Comparison of ENCODE assay signal across 9 mouse cellular contexts in the genomic region with DNA sequence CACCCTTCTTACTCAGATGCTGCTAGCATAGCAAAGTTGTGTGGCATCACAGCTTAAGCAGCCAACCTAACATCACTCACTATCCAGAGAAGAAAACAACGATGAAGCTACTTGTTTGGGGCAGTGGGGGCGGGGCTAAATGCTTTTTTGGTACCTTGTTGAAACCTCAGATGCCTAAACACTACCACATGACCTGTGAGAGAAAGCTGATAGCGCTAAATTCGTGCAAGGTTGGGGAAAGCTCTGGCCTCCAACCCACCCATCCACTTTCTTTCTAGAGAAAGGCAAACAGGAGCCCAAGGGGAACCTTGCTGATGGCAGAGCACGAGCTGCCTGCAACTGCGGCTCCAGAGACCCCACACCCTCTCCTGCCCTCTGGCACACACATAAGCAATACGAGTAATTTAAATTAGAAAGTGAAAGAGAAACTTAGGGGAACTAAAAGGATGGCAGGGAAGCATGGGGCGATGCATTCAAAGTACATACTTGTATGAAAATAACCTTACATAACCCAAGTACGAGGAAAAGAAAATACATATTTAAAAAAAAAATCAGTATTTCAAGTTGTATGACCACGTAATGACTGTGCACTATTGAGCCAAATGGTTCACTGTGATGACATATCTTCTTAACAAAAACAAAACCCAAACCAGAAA. TPM values are rescaled to one million over a fixed set of nuclear protein-coding genes. Genes with fewer than 3 reads are reported as not detected.
DNase-seq lines count a peak whose midpoint lies in the region; ATAC-seq lines count a peak whose summit lies in the region.
"Had no signal": no experiment of that assay in that cellular context is flagged by ENCODE, and none has a peak within 500 bp of the region (broad histone marks: within the 10 kb centered on the region; RNA-seq: fewer than 3 reads in every experiment).

No protein-coding gene starts in this region.

- peak overlapping the region; percentile 6; the same call in 1 of the 2 replicates for H3K27ac ChIP-seq in midbrain, embryonic 16.5 days (ENCODE audit: low read length)
- H3K27ac ChIP-seq in midbrain, embryonic 15.5 days = no peak overlapping the region
- H3K27ac ChIP-seq in embryonic facial prominence, embryonic 15.5 days (replicated peaks) = peak overlapping the region; percentile 81
- H3K27ac ChIP-seq in limb, embryonic 13.5 days = no peak overlapping the region

- peaks cover 20% of the 10 kb centered on the region for H3K4me1 ChIP-seq in midbrain, embryonic 16.5 days (ENCODE audit: control insufficient read depth, insufficient read depth, low read length)
- H3K4me1 ChIP-seq in midbrain, embryonic 15.5 days = peaks cover 29% of the 10 kb centered on the region
- H3K4me1 ChIP-seq in embryonic facial prominence, embryonic 15.5 days = peaks cover 26% of the 10 kb centered on the region
- peaks cover 32% of the 10 kb centered on the region for H3K4me1 ChIP-seq in limb, embryonic 13.5 days

- H3K9ac ChIP-seq in midbrain, embryonic 16.5 days (ENCODE audit: low read depth, low read length) = no peak overlapping the region
- H3K9ac ChIP-seq in midbrain, embryonic 15.5 days = no peak overlapping the region
- no peak overlapping the region for H3K9ac ChIP-seq in embryonic facial prominence, embryonic 15.5 days
- no peak overlapping the region; the same call in 1 of the 2 replicates for H3K9ac ChIP-seq in limb, embryonic 13.5 days

- no peak for ATAC-seq in midbrain, embryonic 16.5 days
- ATAC-seq in midbrain, embryonic 15.5 days (replicated peaks) = no peak
- no peak for ATAC-seq in embryonic facial prominence, embryonic 15.5 days (ENCODE audit: insufficient number of reproducible peaks, low FRiP score, low TSS enrichment, low read depth)
- no peak for ATAC-seq in limb, embryonic 13.5 days (ENCODE audit: low FRiP score, low read depth)

- peak; percentile 72 for DNase-seq in skeletal muscle tissue, adult 2 months (ENCODE audit: low read depth, low spot score)
- DNase-seq in adrenal gland, adult 2 months = no peak
- no peak for DNase-seq in urinary bladder, postnatal 25 days (ENCODE audit: low spot score)
- no peak for DNase-seq in testis, postnatal 14 days (ENCODE audit: low spot score)

- WGBS in midbrain, embryonic 16.5 days = 54% methylated on average over 10 of the region's 10 CpGs
- WGBS in midbrain, embryonic 15.5 days = 65% methylated on average over 10 of the region's 10 CpGs
- WGBS in embryonic facial prominence, embryonic 15.5 days = 25% methylated on average over 10 of the region's 10 CpGs
- WGBS in limb, embryonic 13.5 days = 53% methylated on average over 10 of the region's 10 CpGs

- H3K27me3 ChIP-seq in midbrain, embryonic 16.5 days (ENCODE audit: control insufficient read depth, insufficient read depth, low read depth, low read length) = no peaks in the 10 kb centered on the region
- H3K27me3 ChIP-seq in midbrain, embryonic 15.5 days (replicated peaks) = no peaks in the 10 kb centered on the region
- no peaks in the 10 kb centered on the region for H3K27me3 ChIP-seq in embryonic facial prominence, embryonic 15.5 days
- H3K27me3 ChIP-seq in limb, embryonic 13.5 days = no peaks in the 10 kb centered on the region

- H3K9me3 ChIP-seq in midbrain, embryonic 16.5 days (replicated peaks; ENCODE audit: control insufficient read depth, low read length, poor library complexity, severe bottlenecking) = no peaks in the 10 kb centered on the region
- no peaks in the 10 kb centered on the region for H3K9me3 ChIP-seq in midbrain, embryonic 15.5 days
- H3K9me3 ChIP-seq in embryonic facial prominence, embryonic 15.5 days (replicated peaks) = no peaks in the 10 kb centered on the region
- no peaks in the 10 kb centered on the region for H3K9me3 ChIP-seq in limb, embryonic 13.5 days

- H3K4me2 ChIP-seq in midbrain, embryonic 16.5 days (ENCODE audit: low read length) = no peak overlapping the region
- H3K4me2 ChIP-seq in midbrain, embryonic 15.5 days = no peak overlapping the region
- H3K4me2 ChIP-seq in embryonic facial prominence, embryonic 15.5 days (replicated peaks) = peak overlapping the region; percentile 39
- H3K4me2 ChIP-seq in limb, embryonic 13.5 days (replicated peaks) = peak overlapping the region; percentile 27; the same call in 1 of the 2 replicates

- peaks cover 7% of the 10 kb centered on the region; the same call in 1 of the 2 replicates for H3K36me3 ChIP-seq in midbrain, embryonic 16.5 days (ENCODE audit: control insufficient read depth, insufficient read depth, low read length)
- no peaks in the 10 kb centered on the region for H3K36me3 ChIP-seq in midbrain, embryonic 15.5 days (replicated peaks)
- peaks cover 10% of the 10 kb centered on the region; the same call in 1 of the 2 replicates for H3K36me3 ChIP-seq in embryonic facial prominence, embryonic 15.5 days
- H3K36me3 ChIP-seq in limb, embryonic 13.5 days = peaks cover 25% of the 10 kb centered on the region

- no peak overlapping the region for H3K4me3 ChIP-seq in midbrain, embryonic 16.5 days (ENCODE audit: low read depth, low read length)
- no peak overlapping the region for H3K4me3 ChIP-seq in midbrain, embryonic 15.5 days
- H3K4me3 ChIP-seq in embryonic facial prominence, embryonic 15.5 days (replicated peaks) = peak overlapping the region; percentile 17
- H3K4me3 ChIP-seq in limb, embryonic 13.5 days = no peak overlapping the region
- H3K4me3 ChIP-seq: erythroblast, embryonic 14.5 days had no signal

RNA-seq across cellular contexts. Expression of a gene that starts 7.7 kb away (rescaled TPM):
- 2.6 and 2.7 TPM in 2 replicates for polyA plus RNA-seq in midbrain, embryonic 16.5 days (2015; fragmentation: Nextera tagmentation; extraction: Ambion mirVana)
- polyA plus RNA-seq in midbrain, embryonic 15.5 days (2015; fragmentation: Nextera tagmentation; extraction: Ambion mirVana) = 3.4 and 3.7 TPM in 2 replicates
- polyA plus RNA-seq in embryonic facial prominence, embryonic 15.5 days (2015; fragmentation: Nextera tagmentation; extraction: Ambion mirVana) = 3.6 and 4.2 TPM in 2 replicates
- 4.9 and 5.1 TPM in 2 replicates for polyA plus RNA-seq in limb, embryonic 13.5 days (2015; fragmentation: Nextera tagmentation; extraction: Ambion mirVana)
- 10 to 100 TPM; 37.2 to 53.2 TPM for total RNA-seq in adrenal gland, adult 2 months (2021)
- 14.2 and 17.6 TPM in 2 replicates for polyA plus RNA-seq in adrenal gland, adult 2 months (2012; rRNA removed)

Comparison
In these comparisons a context has a peak if more than half of its experiments do, and no peak if none do; other contexts are left out.
1. H3K27ac ChIP-seq: peak in midbrain, embryonic 16.5 days (single experiment) and embryonic facial prominence, embryonic 15.5 days (single experiment); none in midbrain, embryonic 15.5 days (single experiment) and limb, embryonic 13.5 days (single experiment).
2. H3K4me2 ChIP-seq: peak in embryonic facial prominence, embryonic 15.5 days (single experiment) and limb, embryonic 13.5 days (single experiment); none in midbrain, embryonic 16.5 days (single experiment) and midbrain, embryonic 15.5 days (single experiment).